Mouse (Mus musculus): ENCODE data around the gene Col11a2.

DNA sequence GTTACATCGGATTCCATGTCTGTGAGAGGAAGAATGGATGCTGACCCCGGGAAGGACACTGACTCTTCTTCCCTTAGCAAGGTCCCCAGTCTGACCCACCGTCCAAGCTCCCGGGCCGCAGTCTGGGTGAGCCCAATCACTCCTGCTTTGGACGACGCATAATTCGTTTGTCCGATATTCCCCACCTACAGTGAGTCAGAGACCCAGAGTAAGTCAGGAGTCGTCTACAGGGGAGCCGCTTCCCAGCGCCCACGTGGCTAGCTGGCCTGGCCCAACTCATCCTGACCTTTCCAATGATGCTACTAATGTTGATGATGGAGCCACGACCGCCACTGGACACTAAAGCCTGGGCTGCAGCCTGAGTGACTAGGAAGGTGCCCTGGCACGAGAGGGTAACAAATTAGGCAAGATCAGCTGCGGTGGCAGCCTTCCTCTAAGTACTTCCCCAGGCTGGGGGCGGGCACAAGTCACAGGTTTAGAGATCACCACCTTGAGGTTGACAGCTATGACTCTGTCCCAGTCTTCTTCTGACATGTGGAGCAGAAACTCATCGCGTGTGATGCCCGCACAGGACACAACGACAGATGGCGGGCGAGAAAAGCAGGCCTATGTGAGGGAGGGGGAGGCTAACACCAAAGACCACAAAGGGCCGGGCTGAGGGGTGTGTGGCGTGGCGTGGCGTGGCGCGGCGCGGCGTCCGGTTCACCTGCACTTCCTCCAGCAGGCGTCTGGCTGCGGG, 12.2 kb upstream of the Col11a2 start:
- TF ChIP-seq CTCF (IDR thresholded peaks at IDR 0.05; ENCODE audit: low read depth), result no peak; the same call in 1 of the 2 replicates
- no peak for TF ChIP-seq EP300 (IDR thresholded peaks at IDR 0.05; ENCODE audit: low read depth)

Data from liver, embryonic 14.5 days (tissue).